Mouse (Mus musculus): ENCODE measurements at regions not wholly inside any gene's neighbourhood (a gene's known extent, or its start where the extent isn't known, plus 50 kb on each side); places are given as distances from the start of the nearest gene placed in this dataset.

GRCm38 (mm10) chr14:98605772-98606171 lies 388.3 kb downstream of the Rpl36a-ps1 start:
- TF ChIP-seq POLR2A (IDR thresholded peaks at IDR 0.05; ENCODE audit: borderline replicate concordance, extremely low read depth, low read depth, low read length), result no peak
- no peak for TF ChIP-seq CTCF (IDR thresholded peaks at IDR 0.05; ENCODE audit: insufficient read depth, low read length)
